8 mouse cellular contexts compared by ENCODE assay signal in the genomic region with DNA sequence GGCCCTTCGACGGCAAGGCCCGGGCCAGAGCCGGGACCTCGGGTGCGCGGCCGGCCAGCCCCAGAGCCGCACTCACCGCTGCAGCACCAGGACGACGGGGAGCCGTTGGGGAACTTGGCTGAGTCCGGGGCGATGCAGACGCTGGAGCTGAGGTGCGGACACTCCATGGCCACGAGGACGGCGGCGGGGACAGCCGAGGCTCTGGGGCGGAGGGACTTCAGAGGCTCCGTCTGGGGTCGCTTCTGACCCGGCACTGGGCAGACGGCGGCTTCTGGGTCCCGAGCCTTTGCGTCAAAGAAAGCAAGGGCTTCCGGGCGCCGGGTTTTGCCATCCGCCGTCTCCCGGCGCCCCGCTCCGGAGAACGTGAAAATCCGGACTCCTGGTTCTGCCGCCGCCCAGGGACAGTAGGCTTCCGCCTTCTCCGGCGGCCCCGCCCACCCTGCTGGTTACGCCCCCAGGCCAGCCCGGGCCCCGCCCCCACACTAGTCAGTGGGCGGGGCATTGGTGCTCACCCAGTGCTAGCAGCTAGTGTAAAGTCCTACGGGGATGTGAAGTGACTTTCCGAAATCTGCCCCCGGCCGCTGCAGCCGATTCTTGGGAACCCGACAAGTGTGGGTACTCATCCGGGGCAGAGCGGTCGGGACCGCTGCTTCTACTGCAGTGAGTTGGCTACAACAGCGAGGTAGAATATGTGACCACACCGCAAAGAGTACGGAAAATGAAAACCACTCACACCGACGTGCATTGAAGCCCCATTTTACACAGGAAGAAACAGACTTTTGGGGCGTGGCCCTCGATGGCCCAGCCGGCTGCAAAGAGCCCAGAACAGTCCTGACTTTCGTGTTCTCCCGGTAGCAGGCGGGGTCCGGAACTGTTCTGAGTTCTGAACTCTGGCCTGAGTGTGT. TPM values are rescaled to one million over a fixed set of nuclear protein-coding genes. Genes with fewer than 3 reads are reported as not detected.
DNase-seq lines count a peak whose midpoint lies in the region; ATAC-seq and TF ChIP-seq lines count a peak whose summit lies in the region.

A gene (minus strand): TSS at position 435 of the 905 bp plus-strand sequence.

- TF ChIP-seq CTCF in lung, adult 2 months (IDR thresholded peaks at IDR 0.05; ENCODE audit: insufficient read depth, low read length): no peak

- peaks cover 45% of the 10 kb centered on the region for H3K4me1 ChIP-seq in forebrain, embryonic 15.5 days
- peaks cover 10% of the 10 kb centered on the region for H3K4me1 ChIP-seq in lung, adult 2 months (ENCODE audit: control insufficient read depth, insufficient read depth, low read length)

- ATAC-seq in forebrain, embryonic 15.5 days (replicated peaks): peak; percentile 93
- ATAC-seq in neutrophil, adult 5-6 weeks (ENCODE audit: extremely low read depth, insufficient number of reproducible peaks, low FRiP score, poor library complexity, severe bottlenecking): peak; percentile 88

- WGBS in forebrain, embryonic 15.5 days: under 1% methylated on average over 73 of the region's 73 CpGs
- under 1% methylated on average over 73 of the region's 73 CpGs for WGBS in lung, adult 2 months

- no peaks in the 10 kb centered on the region for H3K9me3 ChIP-seq in forebrain, embryonic 15.5 days

- DNase-seq in ES-CJ7 (ENCODE audit: low read depth, low spot score): peak; percentile 93
- DNase-seq in cerebellum, adult 11 months: peak; percentile 92
- DNase-seq in heart, postnatal 25 days (ENCODE audit: low spot score): peak; percentile 90
- DNase-seq in layer of hippocampus, adult 18-20 months (ENCODE audit: low spot score in 2 of 2): peak; percentile 90 to 95
- peak; percentile 96 for DNase-seq in lung, adult 2 months
- peak; percentile 94 for DNase-seq in thymus, adult 18-20 months

- peak; percentile 57; the same call in 1 of the 2 replicates for TF ChIP-seq POLR2A in lung, adult 2 months (IDR thresholded peaks at IDR 0.05; ENCODE audit: borderline replicate concordance, extremely low read depth, low read depth, low read length)

- peak within 1 kb of the TSS; percentile 93 for H3K4me3 ChIP-seq in forebrain, embryonic 15.5 days
- peak within 1 kb of the TSS; percentile 94 for H3K4me3 ChIP-seq in lung, adult 2 months (replicated peaks; ENCODE audit: extremely low read depth, low read depth, low read length)

- H3K4me2 ChIP-seq in forebrain, embryonic 15.5 days (replicated peaks): peak within 1 kb of the TSS; percentile 73

- no peaks in the 10 kb centered on the region for H3K27me3 ChIP-seq in forebrain, embryonic 15.5 days

- H3K9ac ChIP-seq in forebrain, embryonic 15.5 days (replicated peaks): peak within 1 kb of the TSS; percentile 97

- intact Hi-C loops in heart, postnatal 25 days (cut with DNase I): loop anchor here (5.0 kb wide), 1 partner anchor 81 kb away; a partner anchor contains a TSS

- no peaks in the 10 kb centered on the region for H3K36me3 ChIP-seq in forebrain, embryonic 15.5 days

- H3K27ac ChIP-seq in forebrain, embryonic 15.5 days (replicated peaks): peak within 1 kb of the TSS; percentile 95

RNA-seq across cellular contexts. Expression of the gene that starts here (rescaled TPM):
- 107 and 110 TPM in 2 replicates for polyA plus RNA-seq in forebrain, embryonic 15.5 days (2015; fragmentation: Nextera tagmentation; extraction: Ambion mirVana)
- total RNA-seq in heart, postnatal 25 days (2021): 10 to 100 TPM; 19.0 to 24.4 TPM
- total RNA-seq in layer of hippocampus, adult 18-20 months (2021): 10 to 100 TPM; 38.7 to 42.0 TPM
- 10.8 and 15.6 TPM in 2 replicates for polyA plus RNA-seq in lung, adult 2 months (2012; rRNA removed)
- 95.1 and 127 TPM in 2 replicates for total RNA-seq in neutrophil, adult 5-6 weeks (2017)

Comparison
In these comparisons a context has a peak if more than half of its experiments do, and no peak if none do; other contexts are left out.
1. Peak in every context shown above with its lines: DNase-seq, ATAC-seq, H3K4me3 ChIP-seq and H3K27ac ChIP-seq.